Mouse (Mus musculus) kidney, postnatal 0 days (tissue): ENCODE data around the gene Acsm1. TPM values are rescaled to one million over a fixed set of nuclear protein-coding genes. Genes with fewer than 3 reads are reported as not detected.

ENCODE experiments used
- ATAC-seq: fragments of 200-750 bp; cut with Nextera tagmentation; replicated peaks from 2 replicates; pipeline ENCODE4 v1.8.0; 2017; ENCODE audit warnings: low read depth, moderate number of reproducible peaks, moderate TSS enrichment, moderate library complexity; ENCODE audit not compliant: low FRiP score
- DNase-seq: peaks from one replicate; pipeline ENCODE4 v3.0.0-alpha.2; 2016; ENCODE audit warnings: low spot score
- H3K27ac ChIP-seq: fragments of 300-500 bp; sonication (generic); 2 replicates; pipeline ENCODE4 v1.5.1; 2014; ENCODE audit warnings: mild to moderate bottlenecking
- H3K27me3 ChIP-seq: fragments of 300-500 bp; sonication (generic); 2 replicates; pipeline ENCODE4 v1.6.1; 2014; ENCODE audit warnings: low read length, mixed read lengths; ENCODE audit not compliant: insufficient read depth
- H3K36me3 ChIP-seq: fragments of 300-500 bp; sonication (generic); 2 replicates; pipeline ENCODE4 v1.6.1; 2014; ENCODE audit warnings: low read length, mixed read lengths; ENCODE audit not compliant: insufficient read depth
- H3K4me1 ChIP-seq: fragments of 300-500 bp; sonication (generic); replicated peaks from 2 replicates; pipeline ENCODE4 v1.6.1; 2014; ENCODE audit warnings: antibody characterized with exemption, low read length, mixed read lengths; ENCODE audit not compliant: insufficient read depth
- H3K4me2 ChIP-seq: fragments of 300-500 bp; sonication (generic); 2 replicates; pipeline ENCODE4 v1.6.1; 2014; ENCODE audit warnings: mild to moderate bottlenecking, low read length, moderate library complexity, mixed read lengths
- H3K4me3 ChIP-seq: fragments of 300-500 bp; sonication (generic); replicated peaks from 2 replicates; pipeline ENCODE4 v1.5.1; 2014; ENCODE audit warnings: low read depth, low read length
- H3K9ac ChIP-seq: fragments of 300-500 bp; sonication (generic); 2 replicates; pipeline ENCODE4 v1.6.1; 2014; ENCODE audit warnings: low read depth, low read length
- H3K9me3 ChIP-seq: fragments of 300-500 bp; sonication (generic); replicated peaks from 2 replicates; pipeline ENCODE4 v1.6.1; 2016; ENCODE audit warnings: low read length, inconsistent platforms, mixed read lengths
- CTCF ChIP-seq: IDR thresholded peaks from 2 replicates; pipeline ENCODE4 v1.5.1; 2016; ENCODE audit warnings: antibody characterized with exemption, low read depth, mild to moderate bottlenecking, moderate library complexity
- WGBS: fragments of 180-500 bp; shearing (Covaris S2); extraction: QIAGEN DNeasy Blood & Tissue Kit; methylation state at CpG from one replicate; pipeline ENCODE4 v1.1.7; 2014; 5-methylcytosine and 5-hydroxymethylcytosine counted together
- polyA plus RNA-seq: library from polyadenylated mRNA; unstranded; fragments of >200 nt; fragmentation: Nextera tagmentation; extraction: Ambion mirVana; gene quantifications from 2 replicates; pipeline ENCODE4 v1.2.1, GENCODE M21; 2015

Acsm1 gene
- polyA plus RNA-seq, 1 experiment from 2014 or later: 32.7 TPM

DNA sequence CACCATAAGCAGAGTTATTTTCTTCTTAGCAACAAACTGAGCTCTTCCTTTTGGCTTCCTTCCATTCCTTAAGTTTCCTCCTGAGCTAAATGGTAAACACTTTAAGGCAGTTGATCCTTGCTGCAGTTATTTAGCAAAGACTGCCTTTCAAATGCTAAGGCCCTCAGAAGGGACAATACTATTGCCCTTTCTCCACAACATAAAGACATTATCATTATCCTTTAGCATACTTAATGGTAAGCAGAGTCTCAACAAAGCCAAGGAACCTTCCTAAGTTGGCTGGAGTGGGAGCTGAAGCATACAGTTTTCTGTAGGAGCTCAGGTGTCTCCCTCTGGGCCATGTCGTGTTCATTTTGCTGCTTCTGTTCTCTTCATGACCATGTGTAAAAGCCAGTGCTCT lies 11.5 kb upstream of the Acsm1 start:
- H3K9me3 ChIP-seq: no peaks in the 10 kb centered on the region
- no peak overlapping the region for H3K4me2 ChIP-seq
- no peak overlapping the region for H3K4me3 ChIP-seq
- DNase-seq (no peak), ATAC-seq (no peak)
- WGBS: 22% methylated on average over 1 of the region's 1 CpGs
- TF ChIP-seq CTCF: no peak
- no peak overlapping the region for H3K27ac ChIP-seq
- H3K4me1 ChIP-seq: no peaks in the 10 kb centered on the region
- no peaks in the 10 kb centered on the region for H3K27me3 ChIP-seq
- H3K9ac ChIP-seq: no peak overlapping the region
- no peaks in the 10 kb centered on the region for H3K36me3 ChIP-seq

- no peaks in the 10 kb centered on the region for H3K9me3 ChIP-seq
- DNase-seq (no peak), ATAC-seq (no peak)
- TF ChIP-seq CTCF: no peak
- no peaks in the 10 kb centered on the region for H3K36me3 ChIP-seq
- no peak overlapping the region for H3K4me2 ChIP-seq
- H3K4me1 ChIP-seq: no peaks in the 10 kb centered on the region
- H3K27me3 ChIP-seq: no peaks in the 10 kb centered on the region
- H3K9ac ChIP-seq: no peak overlapping the region
- no peak overlapping the region for H3K27ac ChIP-seq
- 56% methylated on average over 2 of the region's 2 CpGs for WGBS
- H3K4me3 ChIP-seq: no peak overlapping the region
Observed at GRCm38 (mm10) chr7:119596536-119596935, 10.3 kb upstream of the Acsm1 start.

DNA sequence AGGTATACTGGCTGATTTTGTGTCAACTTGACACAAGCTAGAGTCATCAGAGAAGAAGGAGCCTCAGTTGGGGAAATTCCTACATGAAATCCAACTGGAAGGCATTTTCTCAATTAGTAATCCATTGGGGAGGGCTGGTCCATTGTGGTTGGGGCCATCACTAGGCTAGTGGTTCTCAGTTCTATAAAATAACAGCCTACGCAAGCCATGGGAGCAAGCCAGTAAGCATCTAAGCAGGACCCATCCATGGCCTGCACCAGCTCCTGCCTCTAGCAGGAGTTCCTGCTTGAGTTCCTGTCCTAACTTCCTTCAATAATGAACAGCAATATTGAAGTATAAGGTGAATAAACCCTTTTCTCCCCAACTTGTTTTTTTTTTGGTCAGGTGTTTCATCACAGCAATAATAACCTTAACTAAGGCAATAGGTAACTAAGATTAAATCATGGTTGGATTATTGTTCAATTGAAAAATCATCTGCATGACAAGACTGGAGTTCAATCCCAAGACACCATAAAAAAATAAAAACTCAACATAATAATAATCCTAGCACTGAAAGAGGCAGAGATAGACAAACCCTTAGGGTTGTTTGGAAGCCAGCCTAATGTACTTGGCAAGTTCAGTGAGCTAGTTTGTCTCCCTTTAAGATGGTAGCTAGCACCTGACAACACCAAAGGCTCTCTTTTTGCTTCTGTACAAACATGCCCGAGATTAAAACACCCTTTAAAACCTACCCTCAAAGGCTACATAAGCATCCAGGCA lies 5.5 kb upstream of the Acsm1 start:
- no peaks in the 10 kb centered on the region for H3K4me1 ChIP-seq
- DNase-seq (no peak), ATAC-seq (no peak)
- H3K9ac ChIP-seq: no peak overlapping the region
- H3K4me3 ChIP-seq: no peak overlapping the region
- TF ChIP-seq CTCF: no peak
- H3K9me3 ChIP-seq: no peaks in the 10 kb centered on the region
- H3K27ac ChIP-seq: no peak overlapping the region
- no peaks in the 10 kb centered on the region for H3K36me3 ChIP-seq
- 83% methylated on average over 2 of the region's 2 CpGs for WGBS
- H3K27me3 ChIP-seq: no peaks in the 10 kb centered on the region
- no peak overlapping the region for H3K4me2 ChIP-seq

DNA sequence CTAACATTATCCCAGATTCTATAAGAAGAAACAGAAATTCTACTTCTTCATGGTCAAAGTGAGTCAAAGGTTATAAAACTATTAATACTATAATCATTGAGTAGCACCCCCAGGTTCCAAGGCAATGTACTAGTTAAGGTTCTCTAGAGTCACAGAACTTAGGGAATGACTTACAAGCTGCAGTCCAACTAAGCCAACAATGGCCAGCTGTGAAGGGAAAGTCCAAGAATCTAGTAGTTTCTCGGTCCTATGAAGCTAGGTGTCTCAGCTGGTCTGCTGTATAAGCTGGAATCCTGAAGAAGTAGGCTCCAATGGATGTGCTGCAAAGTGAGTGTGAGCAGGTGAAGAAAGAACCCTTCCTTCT lies 4.9 kb upstream of the Acsm1 start:
- Histone ChIP-seq H3K9ac (no peak overlapping the region), H3K27me3 (no peaks in the 10 kb centered on the region), H3K9me3 (no peaks in the 10 kb centered on the region), H3K4me3 (no peak overlapping the region), H3K27ac (no peak overlapping the region), H3K4me1 (no peaks in the 10 kb centered on the region), H3K4me2 (no peak overlapping the region), H3K36me3 (no peaks in the 10 kb centered on the region)
- no peak for TF ChIP-seq CTCF
- DNase-seq (no peak), ATAC-seq (no peak)
- 82% methylated on average over 1 of the region's 1 CpGs for WGBS

DNA sequence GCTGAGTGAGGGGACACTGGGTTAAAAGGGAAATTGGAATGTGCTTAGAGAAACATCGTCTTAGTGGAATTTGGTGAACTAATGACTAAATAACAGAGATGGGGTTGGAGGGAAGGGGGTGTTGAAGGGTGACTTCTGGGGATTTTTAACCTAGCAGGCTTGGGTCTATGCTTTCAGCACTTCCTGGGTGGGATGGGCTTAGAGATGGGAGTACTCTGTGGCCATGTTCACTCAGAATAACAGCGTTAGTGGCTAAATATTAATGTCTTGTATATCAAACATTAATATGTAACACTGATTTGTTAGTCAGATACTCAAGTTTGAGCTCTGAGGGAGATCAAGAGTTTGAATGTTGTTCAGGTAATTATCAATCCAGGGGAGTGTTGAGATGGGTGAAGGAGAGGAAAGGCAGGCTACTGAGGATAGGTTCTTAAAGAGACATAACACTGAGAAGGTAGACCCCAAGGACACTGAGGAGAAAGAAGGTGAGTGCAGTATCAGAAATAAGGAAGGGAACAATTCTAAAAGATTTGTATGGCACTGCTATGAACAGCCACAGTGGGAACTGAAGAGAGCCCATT lies 1.8 kb upstream of the Acsm1 start:
- H3K27ac ChIP-seq: peak overlapping the region; percentile 70; the same call in 1 of the 2 replicates
- no peaks in the 10 kb centered on the region for H3K9me3 ChIP-seq
- no peaks in the 10 kb centered on the region for H3K4me1 ChIP-seq
- TF ChIP-seq CTCF: no peak
- WGBS: 55% methylated on average over 2 of the region's 2 CpGs
- no peak overlapping the region for H3K9ac ChIP-seq
- peak; percentile 85 for ATAC-seq
- no peak overlapping the region for H3K4me3 ChIP-seq
- peak; percentile 46 for DNase-seq
- H3K36me3 ChIP-seq: no peaks in the 10 kb centered on the region
- H3K27me3 ChIP-seq: no peaks in the 10 kb centered on the region
- no peak overlapping the region for H3K4me2 ChIP-seq

GRCm38 (mm10) chr7:119605926-119606663 lies 731 bp upstream of the Acsm1 start:
- H3K4me2 ChIP-seq: no peak overlapping the region

More at GRCm38 (mm10) chr7:119605926-119606663, 731 bp upstream of the Acsm1 start:
- Histone ChIP-seq H3K4me3 (no peak overlapping the region), H3K9ac (no peak overlapping the region), H3K9me3 (no peaks in the 10 kb centered on the region), H3K27ac (no peak overlapping the region; the same call in 1 of the 2 replicates), H3K4me1 (no peaks in the 10 kb centered on the region), H3K27me3 (no peaks in the 10 kb centered on the region), H3K36me3 (no peaks in the 10 kb centered on the region)
- no peak for TF ChIP-seq CTCF
- no peak for ATAC-seq
- WGBS: 71% methylated on average over 9 of the region's 9 CpGs
- DNase-seq: no peak
